Mouse (Mus musculus): ENCODE measurements around the gene Mtcl1. TPM values are rescaled to one million over a fixed set of nuclear protein-coding genes. Genes with fewer than 3 reads are reported as not detected.

The Mtcl1 gene
- total RNA-seq, 2 experiments from 2014 or later: 4.4 to 4.6 TPM

Other genes with a start within 250 kb of the Mtcl1 start
- gene Rab12, start 70.0 kb upstream of the Mtcl1 start, total RNA-seq (2021): 100 to 1,000 TPM; 181 to 186 TPM
- gene Themis3, start 144.9 kb upstream of the Mtcl1 start, total RNA-seq (2021): not detected